Mouse (Mus musculus) bone marrow macrophage, adult 2 months (primary cell): ENCODE data around the gene Cyb561d1.

Source experiments
- CTCF ChIP-seq: IDR thresholded peaks from 2 replicates; pipeline ENCODE4 v1.5.1; 2012; ENCODE audit warnings: low read depth, mild to moderate bottlenecking, low read length, moderate library complexity
- POLR2A ChIP-seq: IDR thresholded peaks from 2 replicates; pipeline ENCODE4 v1.6.1; 2012; ENCODE audit warnings: mild to moderate bottlenecking, low read depth, low read length, borderline replicate concordance

DNA sequence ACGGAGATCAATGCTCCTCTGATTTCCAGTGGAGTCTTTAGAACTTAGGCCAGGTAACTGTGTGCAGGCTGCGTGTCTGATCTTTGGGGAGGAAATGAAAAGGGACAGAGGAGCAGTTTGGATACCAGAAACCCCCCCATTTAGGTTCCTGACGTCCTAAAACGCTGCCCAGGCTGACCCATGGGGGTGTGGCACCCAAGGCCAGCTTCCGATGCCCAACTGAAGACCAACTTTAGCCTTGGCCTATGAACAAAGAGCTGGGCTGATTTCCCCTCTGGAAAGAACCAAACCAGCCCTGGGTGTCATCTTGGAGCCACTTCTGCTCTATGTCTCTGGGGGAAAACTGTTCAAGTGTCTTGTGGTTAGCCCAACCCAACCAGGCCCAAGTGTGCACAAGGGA, 36.9 kb downstream of the Cyb561d1 start:
- TF ChIP-seq CTCF (no peak), POLR2A (no peak)
